Mouse (Mus musculus) olfactory bulb, adult 2 months (tissue): ENCODE measurements around the gene Gm44511.
"Not testable (repeated sequence)": the region's sequence is repeated elsewhere in the genome, so short reads cannot be mapped to it uniquely, and the experiment has no call there.

ENCODE experiments used
- CTCF ChIP-seq: fragments of 200-500 bp; IDR thresholded peaks from 2 replicates; pipeline ENCODE4 v1.5.1; 2012; ENCODE audit warnings: low read depth, mild to moderate bottlenecking, low read length, moderate library complexity; ENCODE audit not compliant: insufficient read depth
- POLR2A ChIP-seq: fragments of 200-500 bp; IDR thresholded peaks from 2 replicates; pipeline ENCODE4 v1.6.1; 2012; ENCODE audit warnings: mild to moderate bottlenecking, low read depth, low read length, moderate library complexity; ENCODE audit not compliant: insufficient read depth

DNA sequence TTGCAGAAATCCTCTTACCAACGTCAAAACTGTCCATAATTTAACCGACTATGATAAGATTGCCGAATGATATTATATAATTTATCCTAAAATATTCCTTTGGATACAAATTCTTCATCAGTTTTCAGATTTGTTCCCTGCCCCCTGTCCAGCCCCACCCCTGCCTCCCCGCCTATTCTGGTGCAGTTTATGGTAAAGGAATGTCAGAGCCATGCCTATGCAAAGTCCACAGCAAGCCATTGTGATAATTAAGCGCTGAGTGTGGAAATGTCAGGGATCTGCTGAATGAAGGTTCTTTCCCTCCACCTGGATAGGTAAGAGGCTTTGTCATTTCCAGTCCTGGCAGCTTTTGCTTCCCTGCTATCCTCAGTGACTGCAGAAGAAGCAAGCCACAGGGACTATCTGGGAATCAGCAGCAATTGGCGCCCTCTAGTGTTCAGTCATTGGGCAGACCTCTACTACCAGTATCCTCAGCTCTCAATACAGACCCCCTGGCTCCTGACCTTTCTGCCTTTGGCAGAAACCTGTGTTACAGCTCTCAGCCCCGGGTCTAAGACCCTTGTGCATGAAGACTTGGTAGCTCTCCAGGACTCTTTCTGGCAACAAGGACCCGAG lies 72.4 kb downstream of the Gm44511 start:
- not testable (repeated sequence) for TF ChIP-seq CTCF, POLR2A
